Mouse (Mus musculus) cerebellum, adult 2 months (tissue): ENCODE results near the gene BC117090.

Source experiments
- CTCF ChIP-seq: fragments of 200-500 bp; IDR thresholded peaks from 2 replicates; pipeline ENCODE4 v1.5.1; 2011; ENCODE audit warnings: low read depth, mild to moderate bottlenecking, control low read depth, low read length, moderate library complexity, borderline replicate concordance; ENCODE audit not compliant: insufficient read depth
- POLR2A ChIP-seq: fragments of 200-500 bp; IDR thresholded peaks from 2 replicates; pipeline ENCODE4 v1.6.1; 2011; ENCODE audit warnings: low read length, control low read depth, borderline replicate concordance; ENCODE audit not compliant: insufficient read depth

DNA sequence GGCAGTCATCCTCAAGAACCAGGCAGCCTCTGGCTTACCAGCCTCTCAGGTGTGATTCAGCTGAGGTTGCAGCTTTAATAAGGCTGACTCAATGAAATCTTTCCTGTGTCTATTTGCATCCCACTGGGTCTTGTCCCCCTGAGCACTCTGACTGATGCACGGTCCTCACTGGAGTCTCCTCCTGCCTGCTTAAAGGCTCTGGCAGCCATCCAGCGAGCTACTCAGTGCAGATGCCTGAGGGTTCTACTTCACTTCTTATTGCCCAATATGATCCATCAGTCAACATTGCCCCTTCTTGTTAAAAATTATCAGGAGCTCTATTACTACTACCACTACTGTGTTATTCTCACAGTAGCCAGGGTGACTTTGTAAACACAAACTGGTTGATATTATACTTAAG is 3.0 kb upstream of the BC117090 start:
- TF ChIP-seq CTCF = no peak
- TF ChIP-seq POLR2A = no peak
